Mouse (Mus musculus): Measurements from ENCODE around the gene Slc13a2. TPM values are rescaled to one million over a fixed set of nuclear protein-coding genes. Genes with fewer than 3 reads are reported as not detected.

Slc13a2 gene
- polyA plus RNA-seq, 1 experiment = not detected

DNA sequence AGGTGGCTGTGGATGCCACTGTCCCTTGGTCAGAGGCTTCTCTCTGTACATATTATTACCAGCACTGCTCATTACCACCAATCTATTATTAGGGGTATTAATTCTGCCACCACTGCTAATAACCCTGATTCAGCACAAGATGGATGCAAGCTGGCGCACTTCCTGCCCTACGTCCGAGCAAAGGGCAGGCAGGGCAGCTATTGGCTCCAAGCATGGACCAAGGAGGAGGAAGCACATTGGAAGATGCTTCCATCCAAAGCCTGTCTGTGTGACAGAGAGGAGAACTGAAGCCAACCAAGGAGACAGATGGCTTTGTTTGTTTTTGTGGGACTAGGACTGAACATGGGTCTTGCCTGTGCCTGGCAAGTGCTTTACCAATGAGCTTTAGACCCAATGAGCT, 41.0 kb downstream of the Slc13a2 start:
- no peak overlapping the region for H3K27ac ChIP-seq (ENCODE audit: insufficient read depth, low read length)
- no peak overlapping the region for H3K4me3 ChIP-seq (ENCODE audit: insufficient read depth, low read length)
- peaks cover 14% of the 10 kb centered on the region for H3K4me1 ChIP-seq (ENCODE audit: control insufficient read depth, insufficient read depth, low read length)
- no peak for TF ChIP-seq CTCF (IDR thresholded peaks at IDR 0.05; ENCODE audit: borderline replicate concordance, insufficient read depth, low read length)
- TF ChIP-seq POLR2A (IDR thresholded peaks at IDR 0.05; ENCODE audit: low read depth, low read length) = no peak

DNA sequence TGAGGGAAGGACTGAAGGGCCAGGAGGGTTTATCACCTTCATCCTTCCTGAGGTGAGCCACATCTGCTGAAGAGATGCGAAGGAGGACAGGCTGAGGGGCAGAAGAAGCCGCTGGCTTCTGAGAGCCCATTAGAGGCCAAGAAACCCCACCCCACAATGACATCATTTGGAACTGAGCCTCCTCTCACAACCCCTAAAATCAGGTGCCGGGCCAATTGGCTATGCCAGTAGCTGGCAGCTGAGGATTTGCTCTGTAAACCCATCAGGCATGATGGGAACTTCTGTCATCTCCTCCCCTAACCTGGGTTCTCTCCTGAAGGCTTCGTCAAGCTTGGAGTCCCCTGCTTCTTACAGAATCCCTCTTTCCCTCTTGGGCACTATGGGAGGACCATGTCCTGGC, 41.7 kb downstream of the Slc13a2 start:
- no peak for TF ChIP-seq CTCF (IDR thresholded peaks at IDR 0.05; ENCODE audit: borderline replicate concordance, insufficient read depth, low read length)
- TF ChIP-seq POLR2A (IDR thresholded peaks at IDR 0.05; ENCODE audit: low read depth, low read length) = no peak
- no peak overlapping the region for H3K27ac ChIP-seq (ENCODE audit: insufficient read depth, low read length)
- no peak overlapping the region for H3K4me3 ChIP-seq (ENCODE audit: insufficient read depth, low read length)
- H3K4me1 ChIP-seq (ENCODE audit: control insufficient read depth, insufficient read depth, low read length) = peaks cover 14% of the 10 kb centered on the region

DNA sequence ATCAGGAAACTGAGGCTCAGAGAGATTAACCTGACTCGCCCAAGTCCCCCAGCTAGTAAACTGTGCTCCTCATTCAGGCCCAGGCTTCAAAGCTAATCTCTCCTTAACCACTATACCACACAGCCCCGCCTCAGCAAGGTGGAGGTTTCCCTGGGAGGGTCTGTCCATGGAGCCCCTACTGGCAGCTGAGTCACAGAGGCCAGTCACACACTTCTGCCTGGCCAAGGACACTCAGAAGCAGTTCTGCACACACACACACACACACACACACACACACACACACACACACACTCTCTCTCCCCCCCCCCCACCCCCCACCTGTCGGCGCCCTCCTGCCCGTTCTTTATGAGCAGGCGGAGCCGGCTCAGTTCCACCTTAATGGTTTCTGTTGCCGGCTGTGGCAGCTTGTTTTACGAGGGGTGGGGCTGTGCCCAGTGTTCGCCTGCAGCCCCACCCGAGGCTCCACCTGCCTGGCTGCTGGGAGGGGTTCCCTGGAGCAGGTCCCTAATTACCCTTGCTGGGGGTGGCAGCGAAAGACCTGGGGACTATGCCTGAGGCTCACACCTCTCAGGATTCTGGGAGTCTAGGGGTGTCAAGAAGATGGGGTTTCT, 44.4 kb downstream of the Slc13a2 start:
- Histone ChIP-seq H3K27ac (ENCODE audit: insufficient read depth, low read length) (no peak overlapping the region), H3K4me3 (ENCODE audit: insufficient read depth, low read length) (no peak overlapping the region), H3K4me1 (ENCODE audit: control insufficient read depth, insufficient read depth, low read length) (peaks cover 6% of the 10 kb centered on the region)
- no peak for TF ChIP-seq POLR2A (IDR thresholded peaks at IDR 0.05; ENCODE audit: low read depth, low read length)

DNA sequence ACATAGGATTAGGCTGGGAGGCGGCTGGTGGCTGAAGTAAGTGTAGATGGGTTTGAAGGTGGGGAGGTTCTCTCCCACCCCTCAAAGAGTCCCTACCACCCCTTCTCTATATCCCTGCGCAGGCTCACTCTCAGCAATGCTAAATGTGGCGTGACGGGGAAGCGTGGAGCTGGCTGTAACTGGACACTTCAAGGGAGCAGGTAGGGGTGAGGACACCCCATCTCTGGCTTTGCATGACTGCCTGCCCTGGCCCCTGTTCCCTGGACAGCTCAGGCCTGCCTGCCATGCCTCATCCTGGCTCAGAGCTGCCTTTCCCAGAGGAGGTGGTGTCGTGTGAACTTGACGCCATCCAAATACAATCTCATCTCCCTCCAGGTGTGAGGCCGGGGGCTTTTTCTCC, 47.9 kb downstream of the Slc13a2 start:
- no peak overlapping the region for H3K27ac ChIP-seq (ENCODE audit: insufficient read depth, low read length)

DNA sequence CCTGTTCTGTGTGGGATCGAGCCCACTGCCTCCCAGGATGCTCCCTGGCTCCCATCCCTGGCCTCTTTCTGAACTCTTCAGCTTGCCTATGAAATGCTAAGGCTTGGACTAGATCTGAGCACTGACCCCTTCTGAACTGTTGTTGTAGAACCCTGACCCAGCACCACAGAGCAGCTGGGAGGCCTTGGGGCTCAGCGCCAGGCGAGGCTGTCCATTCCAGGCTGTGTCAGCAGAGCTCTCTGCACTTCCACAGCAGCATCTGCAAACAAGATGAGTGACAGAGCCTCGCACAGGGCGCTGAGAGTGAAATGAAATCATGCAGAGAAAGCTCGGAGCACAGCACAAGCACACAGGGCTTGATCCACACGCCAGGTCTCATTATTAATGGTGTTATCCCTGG, 49.4 kb downstream of the Slc13a2 start:
- no peak for TF ChIP-seq POLR2A (IDR thresholded peaks at IDR 0.05; ENCODE audit: low read depth, low read length)
- TF ChIP-seq CTCF (IDR thresholded peaks at IDR 0.05; ENCODE audit: borderline replicate concordance, insufficient read depth, low read length) = no peak
- no peak overlapping the region for H3K4me3 ChIP-seq (ENCODE audit: insufficient read depth, low read length)
- 0 out of 2 replicates have a peak, but pooled peaks cover 6% of the 10 kb centered on the region for H3K4me1 ChIP-seq (ENCODE audit: control insufficient read depth, insufficient read depth, low read length)
- no peak overlapping the region for H3K27ac ChIP-seq (ENCODE audit: insufficient read depth, low read length)

More for the DNA sequence above, 47.9 kb downstream of the Slc13a2 start:
- Histone ChIP-seq H3K4me1 (ENCODE audit: control insufficient read depth, insufficient read depth, low read length) (0 out of 2 replicates have a peak, but pooled peaks cover 6% of the 10 kb centered on the region), H3K4me3 (ENCODE audit: insufficient read depth, low read length) (no peak overlapping the region)
- TF ChIP-seq CTCF (IDR thresholded peaks at IDR 0.05; ENCODE audit: borderline replicate concordance, insufficient read depth, low read length) (no peak), POLR2A (IDR thresholded peaks at IDR 0.05; ENCODE audit: low read depth, low read length) (no peak)

DNA sequence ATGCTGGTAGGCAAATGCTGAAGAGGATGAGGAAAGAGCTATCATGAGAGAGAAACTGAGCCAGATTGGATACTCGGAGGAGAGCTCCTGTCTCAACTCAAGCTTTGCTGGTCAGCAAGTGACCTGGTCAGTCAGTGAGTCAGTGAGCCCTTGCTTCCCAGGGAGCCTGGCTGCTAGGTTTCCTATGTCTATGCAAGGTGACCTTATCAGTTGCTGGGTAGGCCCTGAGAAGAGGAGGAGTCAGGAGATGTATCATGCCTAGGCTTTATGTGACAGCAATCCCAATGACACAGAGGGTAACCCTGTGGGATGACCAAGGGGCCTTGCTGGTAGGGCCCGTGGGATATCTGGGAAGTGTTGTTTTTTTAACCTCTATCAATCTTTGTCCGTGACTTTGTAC, 49.9 kb downstream of the Slc13a2 start:
- Histone ChIP-seq H3K4me3 (ENCODE audit: insufficient read depth, low read length) (no peak overlapping the region), H3K27ac (ENCODE audit: insufficient read depth, low read length) (no peak overlapping the region), H3K4me1 (ENCODE audit: control insufficient read depth, insufficient read depth, low read length) (0 out of 2 replicates have a peak, but pooled peaks cover 6% of the 10 kb centered on the region)
- no peak for TF ChIP-seq POLR2A (IDR thresholded peaks at IDR 0.05; ENCODE audit: low read depth, low read length)
- no peak for TF ChIP-seq CTCF (IDR thresholded peaks at IDR 0.05; ENCODE audit: borderline replicate concordance, insufficient read depth, low read length)

DNA sequence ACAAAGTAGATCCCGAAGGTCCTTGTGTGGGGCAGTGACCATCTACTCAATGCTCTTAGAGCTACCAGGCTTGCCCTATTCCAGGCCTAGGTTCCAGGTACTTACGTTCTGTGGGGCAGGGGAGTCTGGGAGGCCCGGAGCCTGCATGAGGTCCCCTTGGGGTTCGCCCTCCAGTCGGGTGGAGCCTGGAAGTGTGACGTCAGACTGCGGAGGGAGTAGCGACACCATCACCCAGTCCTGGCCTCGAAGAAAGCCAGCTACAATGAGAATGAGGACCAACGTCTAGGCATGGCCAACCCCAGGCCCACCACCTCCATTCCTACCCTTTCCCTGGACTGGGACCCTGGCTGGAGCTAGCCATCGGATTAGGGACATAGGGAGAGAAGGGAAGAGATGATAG, 50.3 kb downstream of the Slc13a2 start:
- Histone ChIP-seq H3K4me1 (ENCODE audit: control insufficient read depth, insufficient read depth, low read length) (0 out of 2 replicates have a peak, but pooled peaks cover 6% of the 10 kb centered on the region), H3K4me3 (ENCODE audit: insufficient read depth, low read length) (no peak overlapping the region), H3K27ac (ENCODE audit: insufficient read depth, low read length) (no peak overlapping the region)
- TF ChIP-seq CTCF (IDR thresholded peaks at IDR 0.05; ENCODE audit: borderline replicate concordance, insufficient read depth, low read length) (no peak), POLR2A (IDR thresholded peaks at IDR 0.05; ENCODE audit: low read depth, low read length) (no peak)

DNA sequence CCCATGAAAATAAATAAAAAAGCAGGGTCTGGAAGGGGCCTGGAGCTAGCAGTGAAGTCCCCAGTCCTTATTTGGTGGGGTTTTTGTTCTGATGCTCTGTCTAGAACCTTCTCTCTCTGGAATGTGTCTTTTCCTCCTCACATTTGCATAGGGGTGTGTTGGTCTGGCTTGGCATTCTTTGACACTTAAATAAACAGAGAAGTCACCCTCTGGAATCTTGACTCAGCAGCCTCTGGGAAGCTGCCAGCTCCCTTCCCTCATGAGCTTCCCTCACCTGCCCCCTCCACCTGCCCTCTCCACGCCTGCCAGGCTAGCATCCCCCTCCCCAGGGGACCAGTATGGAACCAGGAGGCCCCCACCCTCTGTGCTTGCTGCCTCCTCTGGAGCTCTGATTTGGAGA, 51.6 kb downstream of the Slc13a2 start:
- H3K4me1 ChIP-seq (ENCODE audit: control insufficient read depth, insufficient read depth, low read length) = 0 out of 2 replicates have a peak, but pooled peaks cover 6% of the 10 kb centered on the region
- TF ChIP-seq CTCF (IDR thresholded peaks at IDR 0.05; ENCODE audit: borderline replicate concordance, insufficient read depth, low read length) (no peak), POLR2A (IDR thresholded peaks at IDR 0.05; ENCODE audit: low read depth, low read length) (no peak)
- peak overlapping the region; percentile 91 for H3K27ac ChIP-seq (ENCODE audit: insufficient read depth, low read length)
- no peak overlapping the region for H3K4me3 ChIP-seq (ENCODE audit: insufficient read depth, low read length)

DNA sequence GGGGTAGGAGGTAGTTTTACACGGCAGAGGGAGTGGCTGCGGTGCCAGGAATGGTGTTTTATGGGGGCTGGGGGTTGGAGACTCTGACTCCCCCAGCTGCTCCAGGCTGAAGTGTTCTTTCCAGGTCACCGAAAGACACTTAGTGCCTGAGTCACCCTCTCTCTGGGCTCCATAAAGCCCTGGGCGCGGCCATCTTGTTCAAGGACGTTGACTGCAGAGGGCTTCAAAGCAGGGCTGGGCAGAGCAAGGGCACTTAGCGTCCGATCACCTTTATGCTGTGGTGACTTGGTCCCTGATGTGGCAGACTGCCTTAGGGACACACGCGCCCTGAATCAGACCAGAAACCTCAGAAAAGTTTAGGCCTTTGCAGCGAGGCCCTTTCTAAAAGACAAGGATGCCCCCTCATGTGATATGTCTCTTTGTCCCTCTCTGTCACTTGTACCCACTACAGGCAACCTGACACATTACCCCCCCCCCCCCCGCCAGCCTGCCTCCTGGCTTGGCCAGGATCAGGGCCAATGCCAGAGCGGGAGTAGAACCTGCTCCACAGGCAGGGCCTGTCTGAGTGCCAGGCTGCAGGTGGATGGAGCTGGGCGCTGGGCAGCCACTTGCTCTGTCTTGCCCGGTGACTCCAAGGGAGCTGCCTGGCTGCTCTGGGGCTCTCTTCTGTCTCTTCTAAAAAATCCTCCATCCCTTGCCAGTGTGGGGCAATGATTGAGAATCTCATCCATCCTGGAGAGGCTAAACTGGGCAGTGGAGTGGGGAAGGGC, 54.4 kb downstream of the Slc13a2 start:
- TF ChIP-seq CTCF (IDR thresholded peaks at IDR 0.05; ENCODE audit: borderline replicate concordance, insufficient read depth, low read length) (no peak), POLR2A (IDR thresholded peaks at IDR 0.05; ENCODE audit: low read depth, low read length) (no peak)
- Histone ChIP-seq H3K4me3 (ENCODE audit: insufficient read depth, low read length) (no peak overlapping the region), H3K27ac (ENCODE audit: insufficient read depth, low read length) (no peak overlapping the region), H3K4me1 (ENCODE audit: control insufficient read depth, insufficient read depth, low read length) (0 out of 2 replicates have a peak, but pooled peaks cover 12% of the 10 kb centered on the region)

DNA sequence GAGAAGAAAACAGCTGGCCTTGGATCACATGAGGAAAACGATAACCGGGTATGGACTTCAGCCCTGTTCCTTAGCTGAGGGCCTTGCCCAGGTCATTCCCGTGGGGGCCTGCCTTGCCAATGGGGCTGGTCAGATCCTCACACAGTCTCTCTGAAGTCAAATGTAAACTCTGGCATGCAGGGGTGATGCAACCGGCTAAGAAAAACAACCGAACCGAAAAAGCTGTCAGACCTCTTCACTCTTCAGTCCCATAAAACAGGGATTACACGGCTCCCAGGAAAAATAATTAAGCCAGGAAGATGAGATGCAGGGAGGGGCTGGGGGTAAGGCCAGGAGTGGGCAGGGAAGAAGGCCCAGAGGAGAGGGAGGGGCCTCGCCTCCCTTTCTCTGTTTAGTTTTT, 57.9 kb downstream of the Slc13a2 start:
- TF ChIP-seq CTCF (IDR thresholded peaks at IDR 0.05; ENCODE audit: borderline replicate concordance, insufficient read depth, low read length) (no peak), POLR2A (IDR thresholded peaks at IDR 0.05; ENCODE audit: low read depth, low read length) (no peak)
- Histone ChIP-seq H3K27ac (ENCODE audit: insufficient read depth, low read length) (peak overlapping the region; percentile 69), H3K4me3 (ENCODE audit: insufficient read depth, low read length) (no peak overlapping the region), H3K4me1 (ENCODE audit: control insufficient read depth, insufficient read depth, low read length) (0 out of 2 replicates have a peak, but pooled peaks cover 6% of the 10 kb centered on the region)

Measured in embryonic fibroblast, embryonic 13.5 days (primary cell).